Mouse (Mus musculus) G1E (cell line): ENCODE data around the gene Ubl4a. TPM values are rescaled to one million over a fixed set of nuclear protein-coding genes. Genes with fewer than 3 reads are reported as not detected.
A peak's percentile ranks its signal among the peaks of the same experiment; 100 is the strongest.
"Not testable (repeated sequence)": the region's sequence is repeated elsewhere in the genome, so short reads cannot be mapped to it uniquely, and the experiment has no call there.

Experiments
- ATAC-seq: 2 replicates; pipeline ENCODE4 v1.8.0; 2016; ENCODE audit warnings: mild to moderate bottlenecking; ENCODE audit not compliant: insufficient number of reproducible peaks, poor library complexity, low FRiP score, severe bottlenecking; ENCODE audit errors: extremely low read depth
- DNase-seq: peaks from one replicate; pipeline ENCODE4 v3.0.0; 2012; ENCODE audit warnings: low spot score
- H3K27me3 ChIP-seq: 2 replicates; pipeline ENCODE4 v1.6.1; 2012; ENCODE audit warnings: mild to moderate bottlenecking, low read length, inconsistent platforms; ENCODE audit not compliant: insufficient read depth
- H3K36me3 ChIP-seq: replicated peaks from 2 replicates; pipeline ENCODE3; 2012; ENCODE audit warnings: mild to moderate bottlenecking, inconsistent platforms
- H3K4me1 ChIP-seq: 2 replicates; pipeline ENCODE4 v1.6.1; 2012; ENCODE audit warnings: low read depth, low read length, inconsistent platforms, mixed read lengths; ENCODE audit not compliant: insufficient read depth
- H3K4me3 ChIP-seq: 2 replicates; pipeline ENCODE4 v1.5.1; 2012; ENCODE audit warnings: low read depth, mild to moderate bottlenecking, inconsistent platforms, low read length, moderate library complexity, mixed read lengths
- H3K9me3 ChIP-seq: replicated peaks from 2 replicates; pipeline ENCODE4 v1.6.1; 2012; ENCODE audit warnings: inconsistent platforms
- CTCF ChIP-seq: IDR thresholded peaks from 2 replicates; pipeline ENCODE4 v1.5.1; 2012; ENCODE audit warnings: low read depth, low read length, inconsistent platforms, mixed read lengths
- GATA1 ChIP-seq: IDR thresholded peaks from 2 replicates; pipeline ENCODE4 v1.6.1; 2012; ENCODE audit warnings: borderline replicate concordance, low read length, inconsistent platforms, mixed read lengths
- GATA2 ChIP-seq: IDR thresholded peaks from 2 replicates; pipeline ENCODE4 v1.6.1; 2012; ENCODE audit warnings: low read depth, low read length, inconsistent platforms, borderline replicate concordance
- POLR2AphosphoS5 ChIP-seq: IDR thresholded peaks from 2 replicates; pipeline ENCODE4 v1.6.1; 2012; ENCODE audit warnings: low read depth, low read length, inconsistent platforms; ENCODE audit not compliant: insufficient replicate concordance
- TAL1 ChIP-seq: conservative IDR thresholded peaks from 2 replicates; pipeline ENCODE4 v1.6.1; 2012; ENCODE audit warnings: low read depth, low read length, inconsistent platforms, mixed read lengths
- polyA plus RNA-seq: library from polyadenylated mRNA; stranded (reverse); fragments of >175 nt; gene quantifications from 2 replicates; pipeline ENCODE4 v1.2.3, GENCODE M21; 2012
- total RNA-seq, 2 experiments: library from RNA; stranded (forward) in 1 of 2; stranded (reverse) in 1 of 2; fragments of 200-1000 nt in 1 of 2; fragments of >200 nt in 1 of 2; fragmentation: Nextera tagmentation in 1 of 2; gene quantifications; 2 replicates each; pipeline ENCODE4 v1.2.3; 2014 to 2017

Gene Ubl4a
- total and polyA plus RNA-seq, 3 experiments = 15.6 to 29.0 (median 26.4) TPM

DNA sequence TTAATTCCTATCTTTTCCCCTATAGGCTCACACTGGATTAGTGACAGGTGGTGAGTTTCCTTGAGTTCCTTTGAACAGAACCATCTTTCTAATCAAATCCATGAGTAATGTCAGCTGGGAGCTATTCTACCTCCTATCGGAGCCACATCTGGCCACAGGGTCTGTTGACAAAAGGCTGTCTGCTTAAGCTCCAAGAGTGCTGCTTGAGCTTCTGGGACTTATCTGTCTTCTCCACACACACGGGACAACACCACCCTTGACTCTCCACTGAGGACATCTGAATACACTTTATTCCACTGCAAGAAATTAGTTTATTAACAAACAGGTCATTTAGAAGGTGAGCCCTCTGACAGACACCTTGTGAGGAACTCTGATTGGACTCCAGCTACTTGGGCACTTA lies 11.4 kb upstream of the Ubl4a start:
- TF ChIP-seq GATA2 (no peak), POLR2AphosphoS5 (no peak), GATA1 (no peak), CTCF (no peak), TAL1 (no peak)
- DNase-seq (no peak), ATAC-seq (no peak)
- Histone ChIP-seq H3K9me3 (no peaks in the 10 kb centered on the region), H3K4me1 (peaks cover 9% of the 10 kb centered on the region; the same call in 1 of the 2 replicates), H3K36me3 (peaks cover 39% of the 10 kb centered on the region), H3K4me3 (no peak overlapping the region), H3K27me3 (no peaks in the 10 kb centered on the region)

DNA sequence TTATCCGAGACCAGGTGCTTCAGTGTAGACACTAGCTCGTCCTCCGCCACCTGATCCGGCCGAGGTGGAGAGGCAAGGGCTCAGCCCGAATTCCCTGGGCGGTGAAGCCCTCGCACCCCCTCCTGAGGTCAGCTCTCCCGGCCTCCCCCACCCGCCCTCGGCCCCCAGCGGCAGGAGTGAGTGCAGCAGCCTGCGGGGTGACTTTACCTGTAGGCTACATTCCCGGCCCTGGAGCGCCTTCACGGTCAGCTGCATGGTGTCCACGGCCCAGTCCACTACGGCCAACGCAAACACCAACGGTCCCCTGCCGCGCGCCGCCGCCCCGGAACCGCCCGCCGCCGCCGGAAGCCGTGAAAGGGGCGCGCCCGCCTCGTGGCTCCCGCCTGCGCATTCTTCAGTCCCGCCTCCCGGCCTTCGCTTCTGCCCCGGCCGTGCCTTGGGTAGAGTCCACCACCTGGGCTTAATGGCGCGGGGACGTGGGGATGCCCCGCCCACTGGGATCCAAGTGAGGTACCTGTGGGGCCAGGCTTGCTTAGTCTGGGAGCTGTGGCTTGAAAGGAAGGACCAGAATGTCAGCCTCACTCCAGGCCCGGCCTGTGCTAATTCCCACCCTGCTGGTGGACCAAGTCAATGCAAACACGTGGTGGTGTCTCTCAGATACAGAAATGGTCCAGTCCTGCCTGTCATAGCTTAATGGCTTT lies 4.7 kb downstream of the Ubl4a start:
- DNase-seq (peak; percentile 36), ATAC-seq (0 out of 2 replicates have a peak, but pooled peaks have one; percentile 22)
- H3K36me3 ChIP-seq = peaks cover 42% of the 10 kb centered on the region
- H3K9me3 ChIP-seq = no peaks in the 10 kb centered on the region
- TF ChIP-seq TAL1 = no peak
- TF ChIP-seq POLR2AphosphoS5 = no peak
- TF ChIP-seq GATA2 = no peak
- TF ChIP-seq GATA1 = no peak
- no peak for TF ChIP-seq CTCF
- peak overlapping the region; percentile 79 for H3K4me3 ChIP-seq
- H3K27me3 ChIP-seq = no peaks in the 10 kb centered on the region
- peaks cover 33% of the 10 kb centered on the region for H3K4me1 ChIP-seq

DNA sequence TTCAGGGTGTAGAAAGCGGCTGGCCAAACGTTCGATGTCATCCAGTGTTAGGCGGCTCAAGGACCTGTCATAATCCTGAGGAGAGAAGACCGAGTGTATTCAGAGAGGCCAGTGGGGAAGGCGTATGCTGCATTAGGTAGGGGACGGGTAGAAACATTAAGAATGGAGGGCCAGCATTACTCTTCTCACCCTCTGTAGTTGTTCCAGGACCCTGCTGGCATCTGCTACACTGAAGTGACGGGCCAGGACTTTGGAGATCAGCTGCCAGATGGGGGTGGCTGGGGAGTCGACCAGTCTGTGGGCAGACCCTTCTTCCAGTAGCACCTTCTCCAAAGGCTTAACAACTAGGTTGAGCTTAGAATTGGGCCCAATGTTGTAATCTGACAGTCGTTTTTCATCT lies 5.5 kb downstream of the Ubl4a start:
- Histone ChIP-seq H3K4me3 (peak overlapping the region; percentile 79), H3K36me3 (peaks cover 42% of the 10 kb centered on the region), H3K4me1 (peaks cover 30% of the 10 kb centered on the region), H3K27me3 (no peaks in the 10 kb centered on the region), H3K9me3 (no peaks in the 10 kb centered on the region)
- ATAC-seq = no peak
- DNase-seq = no peak
- no peak for TF ChIP-seq GATA2
- no peak for TF ChIP-seq CTCF
- TF ChIP-seq POLR2AphosphoS5 = no peak

- TF ChIP-seq GATA2 = no peak
- TF ChIP-seq TAL1 = no peak
- TF ChIP-seq POLR2AphosphoS5 = no peak
- TF ChIP-seq GATA1 = no peak
- TF ChIP-seq CTCF = no peak
- H3K36me3 ChIP-seq = no peaks in the 10 kb centered on the region
- no peak for ATAC-seq
These were observed 13.8 kb downstream of the Ubl4a start for GRCm38 (mm10) chrX:74359171-74359570.

DNA sequence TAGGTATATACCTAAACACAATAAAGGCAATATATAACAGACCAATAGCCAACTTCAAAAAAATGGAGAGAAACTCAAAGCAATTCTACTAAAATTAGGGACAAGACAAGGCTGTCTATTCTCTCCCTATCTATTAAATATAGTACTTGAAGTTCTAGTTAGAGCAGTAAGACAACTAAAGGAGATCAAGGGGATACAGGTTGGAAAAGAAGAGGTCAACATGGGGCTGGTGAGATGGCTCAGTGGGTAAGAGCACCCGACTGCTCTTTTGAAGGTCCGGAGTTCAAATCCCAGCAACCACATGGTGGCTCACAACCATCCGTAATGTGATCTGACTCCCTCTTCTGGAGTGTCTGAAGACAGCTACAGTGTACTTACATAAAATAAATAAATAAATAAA lies 15.9 kb downstream of the Ubl4a start:
- not testable (repeated sequence) for ATAC-seq, H3K27me3 ChIP-seq, DNase-seq, H3K9me3 ChIP-seq, H3K4me3 ChIP-seq, H3K36me3 ChIP-seq, H3K4me1 ChIP-seq

More at GRCm38 (mm10) chrX:74359171-74359570, 13.8 kb downstream of the Ubl4a start:
- Histone ChIP-seq H3K4me1 (no peaks in the 10 kb centered on the region), H3K9me3 (no peaks in the 10 kb centered on the region), H3K27me3 (peaks cover 4% of the 10 kb centered on the region; the same call in 1 of the 2 replicates), H3K4me3 (no peak overlapping the region)
- no peak for DNase-seq

- Histone ChIP-seq H3K27me3 (no peaks in the 10 kb centered on the region), H3K36me3 (no peaks in the 10 kb centered on the region), H3K9me3 (no peaks in the 10 kb centered on the region), H3K4me1 (peaks cover 6% of the 10 kb centered on the region), H3K4me3 (peak within 1 kb of the TSS; percentile 70)
- TF ChIP-seq GATA1 = no peak
- no peak for TF ChIP-seq POLR2AphosphoS5
- TF ChIP-seq TAL1 = no peak
- no peak for TF ChIP-seq GATA2
- TF ChIP-seq CTCF = no peak
- ATAC-seq (peak; percentile 60), DNase-seq (peak; percentile 64)
These were observed 19.6 kb downstream of the Ubl4a start, which contains the start of gene Lage3 for GRCm38 (mm10) chrX:74353467-74353770. Lage3 (minus strand) TSS chrX:74353618.
